Mouse (Mus musculus) heart, embryonic 15.5 days (tissue): ENCODE data around the gene Vps9d1. TPM values are rescaled to one million over a fixed set of nuclear protein-coding genes. Genes with fewer than 3 reads are reported as not detected.
A peak's percentile ranks its signal among the peaks of the same experiment; 100 is the strongest.
"Not testable (repeated sequence)": the region's sequence is repeated elsewhere in the genome, so short reads cannot be mapped to it uniquely, and the experiment has no call there.

ENCODE experiments used
- ATAC-seq: fragments of 200-750 bp; cut with Nextera tagmentation; replicated peaks from 2 replicates; pipeline ENCODE4 v1.8.0; 2017; ENCODE audit warnings: low read depth, moderate TSS enrichment; ENCODE audit not compliant: insufficient number of reproducible peaks, insufficient read depth, low FRiP score
- H3K27ac ChIP-seq: fragments of 300-500 bp; sonication (generic); 2 replicates; pipeline ENCODE4 v1.5.1; 2015; ENCODE audit warnings: mild to moderate bottlenecking, inconsistent platforms
- H3K27me3 ChIP-seq: fragments of 300-500 bp; sonication (generic); 2 replicates; pipeline ENCODE4 v1.6.1; 2015; ENCODE audit warnings: inconsistent platforms
- H3K36me3 ChIP-seq: fragments of 300-500 bp; sonication (generic); 2 replicates; pipeline ENCODE4 v1.6.1; 2015; ENCODE audit warnings: mild to moderate bottlenecking, inconsistent platforms
- H3K4me1 ChIP-seq: fragments of 300-500 bp; sonication (generic); replicated peaks from 2 replicates; pipeline ENCODE4 v1.6.1; 2015; ENCODE audit warnings: inconsistent platforms
- H3K4me2 ChIP-seq: fragments of 300-500 bp; sonication (generic); 2 replicates; pipeline ENCODE4 v1.6.1; 2015; ENCODE audit warnings: inconsistent platforms, mild to moderate bottlenecking, moderate library complexity
- H3K4me3 ChIP-seq: fragments of 300-500 bp; sonication (generic); 2 replicates; pipeline ENCODE4 v1.5.1; 2015; ENCODE audit warnings: mild to moderate bottlenecking, inconsistent platforms
- H3K9ac ChIP-seq: fragments of 300-500 bp; sonication (generic); 2 replicates; pipeline ENCODE4 v1.6.1; 2015; ENCODE audit warnings: mild to moderate bottlenecking, inconsistent platforms
- H3K9me3 ChIP-seq: fragments of 300-500 bp; sonication (generic); replicated peaks from 2 replicates; pipeline ENCODE4 v1.6.1; 2016; ENCODE audit warnings: inconsistent platforms
- WGBS: fragments of 180-500 bp; shearing (Covaris S2); methylation state at CpG from one replicate; pipeline ENCODE4 v1.1.7; 2015; ENCODE audit warnings: mixed read lengths; 5-methylcytosine and 5-hydroxymethylcytosine counted together
- polyA plus RNA-seq: library from polyadenylated mRNA; unstranded; fragments of >200 nt; fragmentation: Nextera tagmentation; extraction: Ambion mirVana; gene quantifications from 2 replicates; pipeline ENCODE4 v1.2.1, GENCODE M21; 2015

The Vps9d1 gene
- 19.2 and 22.7 TPM in 2 replicates for polyA plus RNA-seq

DNA sequence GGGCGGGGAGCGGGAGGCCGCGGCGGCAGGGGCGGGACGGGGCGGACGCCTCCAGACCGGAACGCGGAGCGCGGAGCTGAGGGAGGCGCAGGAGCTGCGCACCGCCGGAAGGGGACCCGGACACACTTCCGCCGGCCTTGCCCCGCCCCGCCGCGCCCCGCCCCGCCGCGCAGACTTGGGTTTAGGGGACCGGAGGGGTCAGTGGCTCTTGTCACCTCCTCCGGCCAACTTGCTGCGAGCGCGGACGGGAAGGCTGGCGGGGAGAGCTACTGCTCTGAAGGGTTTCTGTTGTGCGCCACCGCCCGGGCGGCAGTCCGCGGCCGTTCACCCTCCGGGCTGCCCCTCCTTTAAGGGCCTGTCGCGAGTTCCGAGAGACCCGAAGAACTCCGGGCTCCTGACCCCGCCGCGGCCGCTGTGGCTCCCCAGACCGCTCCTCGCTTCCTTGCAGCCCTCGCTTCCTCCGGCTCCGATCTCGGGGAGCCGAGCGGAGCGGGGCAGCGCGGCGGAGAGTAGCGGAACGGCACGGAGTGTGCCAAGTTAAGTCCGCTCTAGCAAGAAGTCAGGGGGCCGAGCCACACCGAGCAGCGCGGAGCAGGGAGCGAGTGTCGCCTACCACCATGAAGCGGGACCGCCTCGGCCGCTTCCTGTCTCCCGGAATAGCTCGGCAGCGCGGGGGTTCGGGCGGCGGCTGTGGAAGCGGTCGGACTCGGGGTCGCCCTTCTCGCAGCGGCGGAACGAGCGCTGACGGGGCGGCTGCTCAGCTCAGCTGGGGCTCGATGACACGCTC lies at the start of gene Vps9d1, which contains the start of gene Zfp276:
Gene Vps9d1, minus strand, starts transcription at position 250 of the 787 bp plus-strand sequence.
Gene Zfp276, plus strand, starts transcription at position 97 of the 787 bp plus-strand sequence.
- peaks cover 21% of the 10 kb centered on the region for H3K4me1 ChIP-seq
- no peaks in the 10 kb centered on the region for H3K27me3 ChIP-seq
- H3K9ac ChIP-seq: peak within 1 kb of the TSS; percentile 98
- H3K9me3 ChIP-seq: no peaks in the 10 kb centered on the region
- H3K4me3 ChIP-seq: peak within 1 kb of the TSS; percentile 96
- ATAC-seq: peak; percentile 95
- under 1% methylated on average over 94 of the region's 99 CpGs for WGBS
- H3K4me2 ChIP-seq: peak within 1 kb of the TSS; percentile 90
- H3K27ac ChIP-seq: peak within 1 kb of the TSS; percentile 90
- H3K36me3 ChIP-seq: peaks cover 37% of the 10 kb centered on the region

DNA sequence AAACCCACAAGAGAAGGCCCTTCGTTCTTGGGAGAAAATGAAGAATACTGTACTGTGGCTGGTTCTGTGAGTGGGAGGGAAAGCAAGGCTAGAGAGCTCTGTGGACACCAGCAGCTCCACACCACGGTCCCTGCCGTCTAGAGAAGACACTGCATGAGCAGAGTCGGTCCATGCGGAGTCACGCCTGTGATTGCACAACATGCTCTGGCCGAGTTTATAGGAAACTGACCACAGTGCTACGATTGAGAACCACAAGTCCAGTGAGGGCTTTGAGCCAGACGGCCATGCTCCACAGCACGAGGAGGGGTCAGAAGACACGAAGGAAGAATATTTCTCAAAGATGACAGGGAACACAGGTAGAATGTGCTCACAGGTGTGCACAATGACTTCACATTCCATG lies 44.2 kb upstream of the Vps9d1 start:
- no peak overlapping the region for H3K27ac ChIP-seq
- H3K4me2 ChIP-seq: no peak overlapping the region
- no peaks in the 10 kb centered on the region for H3K27me3 ChIP-seq
- peaks cover 4% of the 10 kb centered on the region; the same call in 1 of the 2 replicates for H3K36me3 ChIP-seq
- H3K9ac ChIP-seq: no peak overlapping the region
- WGBS: 89% methylated on average over 11 of the region's 11 CpGs
- ATAC-seq: no peak
- H3K4me3 ChIP-seq: no peak overlapping the region
- H3K9me3 ChIP-seq: no peaks in the 10 kb centered on the region
- no peaks in the 10 kb centered on the region for H3K4me1 ChIP-seq

DNA sequence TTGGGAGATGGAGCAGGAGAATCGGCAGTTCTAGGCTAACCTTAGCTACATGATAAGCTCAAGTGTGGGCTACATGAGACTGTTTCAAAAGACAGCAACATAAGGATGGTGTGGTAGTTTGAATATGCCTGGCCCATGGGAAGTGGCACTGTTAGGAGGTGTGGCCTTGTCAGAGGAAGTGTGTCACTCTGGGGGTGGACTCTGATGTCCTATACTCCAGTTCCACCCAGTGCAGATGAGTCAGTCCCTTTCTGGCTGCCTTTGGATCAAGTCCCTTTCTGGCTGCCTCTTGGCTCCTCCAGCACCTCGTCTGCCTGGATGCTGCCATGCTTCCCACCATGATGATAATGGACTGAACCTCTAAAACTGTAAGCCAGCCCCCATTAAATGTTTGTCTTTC lies 38.6 kb upstream of the Vps9d1 start:
- Histone ChIP-seq H3K27me3 (no peaks in the 10 kb centered on the region), H3K36me3 (peaks cover 4% of the 10 kb centered on the region; the same call in 1 of the 2 replicates), H3K4me3 (no peak overlapping the region), H3K4me1 (no peaks in the 10 kb centered on the region; the same call in 1 of the 2 replicates), H3K4me2 (no peak overlapping the region), H3K9ac (no peak overlapping the region), H3K27ac (no peak overlapping the region), H3K9me3 (no peaks in the 10 kb centered on the region)
- ATAC-seq: no peak
- 82% methylated on average over 2 of the region's 2 CpGs for WGBS

DNA sequence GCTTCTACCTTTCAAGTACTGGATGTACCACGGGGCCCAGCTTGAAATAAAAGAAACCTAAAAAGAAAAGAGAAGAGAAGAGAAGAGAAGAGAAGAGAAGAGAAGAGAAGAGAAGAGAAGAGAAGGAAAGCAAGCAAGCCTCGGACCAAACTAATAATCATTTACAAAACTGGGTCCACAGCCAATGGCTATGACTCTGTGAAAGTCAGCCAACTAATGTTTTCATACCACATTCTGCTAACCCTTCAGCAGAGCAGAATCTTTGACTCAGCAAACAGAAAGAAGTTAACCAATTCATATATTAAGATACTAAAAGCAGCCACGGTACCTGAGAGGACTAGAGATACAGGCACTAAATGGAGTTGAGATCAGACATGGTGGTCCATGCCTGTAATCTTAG lies 38.1 kb upstream of the Vps9d1 start:
- Histone ChIP-seq H3K9ac (no peak overlapping the region), H3K4me1 (no peaks in the 10 kb centered on the region; the same call in 1 of the 2 replicates), H3K4me2 (no peak overlapping the region), H3K36me3 (peaks cover 4% of the 10 kb centered on the region; the same call in 1 of the 2 replicates), H3K4me3 (no peak overlapping the region), H3K9me3 (no peaks in the 10 kb centered on the region), H3K27me3 (no peaks in the 10 kb centered on the region), H3K27ac (no peak overlapping the region)
- no peak for ATAC-seq
- 84% methylated on average over 3 of the region's 3 CpGs for WGBS

DNA sequence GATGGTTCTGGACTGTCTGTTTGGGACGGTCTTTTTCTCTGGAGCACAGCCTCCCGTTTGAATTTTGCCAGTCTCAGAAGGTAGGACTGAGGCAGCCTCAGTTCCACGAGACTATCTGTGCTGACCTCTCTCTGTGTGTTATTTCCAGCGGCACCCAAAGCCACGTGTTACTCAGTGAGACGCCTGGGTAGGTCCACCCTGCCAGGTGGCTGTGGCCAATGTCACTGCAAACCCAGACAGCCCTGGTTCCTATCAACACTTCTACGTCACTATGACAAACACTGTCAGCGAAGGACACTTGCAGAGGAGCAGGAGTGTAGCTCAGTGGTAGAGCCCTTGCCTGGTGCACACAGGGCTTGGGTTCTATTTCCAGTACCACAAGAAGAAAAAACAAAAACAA lies 37.6 kb upstream of the Vps9d1 start:
- Histone ChIP-seq H3K27ac (no peak overlapping the region), H3K9me3 (no peaks in the 10 kb centered on the region), H3K4me1 (no peaks in the 10 kb centered on the region; the same call in 1 of the 2 replicates), H3K4me2 (no peak overlapping the region), H3K36me3 (peaks cover 4% of the 10 kb centered on the region; the same call in 1 of the 2 replicates), H3K27me3 (no peaks in the 10 kb centered on the region), H3K9ac (no peak overlapping the region), H3K4me3 (no peak overlapping the region)
- 57% methylated on average over 8 of the region's 8 CpGs for WGBS
- peak; percentile 79 for ATAC-seq

DNA sequence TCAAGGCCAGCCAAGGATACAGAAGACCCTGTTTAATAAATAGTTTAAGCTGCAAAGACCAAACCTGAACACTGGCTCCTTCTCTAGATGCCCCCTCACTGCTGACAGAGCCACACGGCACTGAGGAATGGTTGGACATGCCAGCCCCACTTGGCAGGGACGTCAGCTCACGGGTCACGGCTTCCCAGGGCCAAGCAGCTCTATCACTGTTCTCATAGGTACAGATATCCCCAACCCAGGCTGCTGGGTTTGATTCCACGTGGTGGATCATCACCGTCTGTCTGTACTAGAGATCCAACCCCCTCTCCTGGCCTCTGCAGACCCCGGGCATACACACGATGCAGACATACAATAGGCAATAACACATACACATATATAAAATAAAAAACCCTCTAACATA lies 36.5 kb upstream of the Vps9d1 start:
- Histone ChIP-seq H3K27me3 (no peaks in the 10 kb centered on the region), H3K4me2 (no peak overlapping the region), H3K4me3 (no peak overlapping the region), H3K9me3 (no peaks in the 10 kb centered on the region), H3K36me3 (no peaks in the 10 kb centered on the region; the same call in 1 of the 2 replicates), H3K4me1 (no peaks in the 10 kb centered on the region; the same call in 1 of the 2 replicates), H3K27ac (no peak overlapping the region), H3K9ac (no peak overlapping the region)
- WGBS: 93% methylated on average over 8 of the region's 8 CpGs
- ATAC-seq: no peak

DNA sequence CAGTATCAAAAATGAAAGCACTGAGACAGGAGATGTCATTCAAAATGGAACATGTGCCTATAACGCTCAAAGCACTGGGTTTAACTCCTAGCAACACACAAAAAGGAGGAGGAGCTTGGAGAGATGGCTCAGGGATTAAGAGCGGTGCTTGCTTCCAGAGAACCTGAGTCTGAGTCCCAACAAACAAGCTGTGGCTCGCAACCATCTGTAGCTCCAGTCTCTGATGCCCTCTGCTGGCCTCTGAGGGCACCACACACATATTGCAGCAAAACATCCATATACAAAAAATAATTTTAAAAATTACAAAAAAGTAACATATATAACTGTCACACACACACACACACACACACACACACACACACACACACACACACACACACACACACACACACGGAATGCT lies 36.0 kb upstream of the Vps9d1 start:
- WGBS: 81% methylated on average over 4 of the region's 4 CpGs
- ATAC-seq: no peak
- Histone ChIP-seq H3K9ac (no peak overlapping the region), H3K4me1 (no peaks in the 10 kb centered on the region; the same call in 1 of the 2 replicates), H3K36me3 (no peaks in the 10 kb centered on the region; the same call in 1 of the 2 replicates), H3K27me3 (no peaks in the 10 kb centered on the region), H3K9me3 (no peaks in the 10 kb centered on the region), H3K27ac (no peak overlapping the region), H3K4me3 (no peak overlapping the region), H3K4me2 (no peak overlapping the region)

DNA sequence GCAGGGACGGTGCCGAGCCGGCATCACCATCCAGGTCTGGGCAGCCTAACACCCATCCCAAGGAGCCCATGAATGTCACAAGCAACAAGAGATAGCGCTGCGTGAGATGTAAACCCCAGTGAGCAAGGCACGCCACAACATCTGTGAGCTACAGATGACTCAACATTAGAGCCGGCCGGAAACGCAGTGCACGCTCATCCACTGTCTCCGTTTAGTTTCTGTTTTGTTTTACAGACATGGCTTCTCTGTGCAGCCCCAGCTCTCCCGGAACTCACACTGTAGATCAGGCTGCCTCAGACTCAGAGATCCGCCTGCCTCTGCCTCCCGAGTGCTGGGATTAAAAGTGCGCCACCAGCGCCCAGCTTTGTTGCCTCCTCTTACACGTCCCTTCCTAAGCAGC lies 33.2 kb upstream of the Vps9d1 start:
- no peaks in the 10 kb centered on the region for H3K36me3 ChIP-seq
- no peak overlapping the region for H3K4me2 ChIP-seq
- peaks cover 6% of the 10 kb centered on the region for H3K4me1 ChIP-seq
- no peak for ATAC-seq
- H3K4me3 ChIP-seq: no peak overlapping the region
- H3K27ac ChIP-seq: no peak overlapping the region
- no peaks in the 10 kb centered on the region for H3K27me3 ChIP-seq
- no peak overlapping the region for H3K9ac ChIP-seq
- 92% methylated on average over 17 of the region's 17 CpGs for WGBS
- no peaks in the 10 kb centered on the region for H3K9me3 ChIP-seq

DNA sequence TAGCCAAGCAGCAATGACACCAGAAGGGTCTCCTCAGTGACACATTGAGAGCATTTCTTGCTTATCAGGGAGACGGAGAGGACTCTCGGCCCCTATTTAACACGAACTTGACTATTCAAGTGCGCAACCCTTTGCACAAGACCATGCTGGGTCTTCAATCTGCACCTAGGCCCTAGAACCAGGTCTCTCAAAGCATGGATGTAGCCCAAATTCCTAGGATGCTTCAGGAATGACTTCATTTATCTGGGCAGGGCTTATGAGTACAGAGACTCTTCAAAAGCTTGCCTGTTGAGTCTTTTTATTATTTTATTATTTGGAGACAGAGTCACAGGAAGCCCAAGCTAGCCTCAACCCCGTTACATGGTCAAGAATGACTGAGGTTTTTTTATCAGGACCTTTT lies 30.3 kb upstream of the Vps9d1 start:
- 38% methylated on average over 5 of the region's 5 CpGs for WGBS
- no peak overlapping the region for H3K9ac ChIP-seq
- H3K4me1 ChIP-seq: peaks cover 6% of the 10 kb centered on the region
- H3K4me2 ChIP-seq: no peak overlapping the region
- no peak for ATAC-seq
- H3K27me3 ChIP-seq: no peaks in the 10 kb centered on the region
- no peaks in the 10 kb centered on the region for H3K9me3 ChIP-seq
- no peak overlapping the region for H3K27ac ChIP-seq
- no peak overlapping the region for H3K4me3 ChIP-seq
- H3K36me3 ChIP-seq: peaks cover 11% of the 10 kb centered on the region; the same call in 1 of the 2 replicates

DNA sequence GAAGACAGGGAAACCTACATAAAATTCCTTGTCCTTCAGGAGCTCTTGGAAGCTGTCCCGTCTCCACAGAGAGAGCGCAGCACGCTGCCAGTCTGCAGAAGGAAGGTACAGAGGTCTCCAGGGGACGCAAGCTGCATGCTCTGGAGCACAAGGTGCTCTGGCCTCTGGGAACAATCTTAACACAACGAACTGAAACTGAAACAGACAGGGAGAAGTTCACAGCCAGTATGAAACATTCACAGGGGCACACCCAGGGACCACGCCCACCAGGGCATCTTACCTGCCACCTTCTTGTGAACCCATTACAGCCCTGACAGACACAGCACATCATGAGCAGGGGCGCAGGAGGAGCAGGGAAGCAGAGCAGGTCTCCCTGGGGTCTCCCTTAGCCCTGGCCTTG lies 29.8 kb upstream of the Vps9d1 start:
- Histone ChIP-seq H3K9ac (no peak overlapping the region), H3K4me3 (no peak overlapping the region), H3K4me2 (no peak overlapping the region), H3K36me3 (peaks cover 11% of the 10 kb centered on the region; the same call in 1 of the 2 replicates), H3K4me1 (peaks cover 6% of the 10 kb centered on the region), H3K27me3 (no peaks in the 10 kb centered on the region), H3K9me3 (no peaks in the 10 kb centered on the region), H3K27ac (no peak overlapping the region)
- ATAC-seq: no peak
- WGBS: 74% methylated on average over 7 of the region's 7 CpGs

DNA sequence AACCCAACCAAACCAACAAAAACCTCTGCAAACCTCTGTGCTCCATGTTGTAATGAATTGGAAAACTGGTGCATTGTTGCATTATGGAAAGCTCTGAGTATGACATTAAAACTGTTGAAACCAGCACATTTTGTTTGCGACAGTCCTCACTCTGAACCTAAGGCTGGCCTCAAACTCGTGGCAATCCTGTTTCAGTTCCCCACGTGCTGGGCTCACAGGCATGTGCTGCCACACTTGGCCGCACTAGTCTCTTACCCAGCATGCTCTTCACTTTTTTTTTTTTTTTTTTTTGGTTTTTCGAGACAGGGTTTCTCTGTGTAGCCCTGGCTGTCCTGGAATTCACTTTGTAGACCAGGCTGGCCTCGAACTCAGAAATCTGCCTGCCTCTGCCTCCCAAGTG lies 28.8 kb upstream of the Vps9d1 start:
- not testable (repeated sequence) for H3K9ac ChIP-seq, H3K4me1 ChIP-seq, H3K27me3 ChIP-seq, H3K4me3 ChIP-seq, H3K4me2 ChIP-seq, H3K27ac ChIP-seq, ATAC-seq, H3K9me3 ChIP-seq
- WGBS: 88% methylated on average over 5 of the region's 6 CpGs
- peaks cover 11% of the 10 kb centered on the region; the same call in 1 of the 2 replicates for H3K36me3 ChIP-seq
